Mouse (Mus musculus) E14TG2a.4 (cell line): Measurements from ENCODE around the gene 5330417C22Rik.

Experiments used
- H3K27me3 ChIP-seq: 2 replicates; pipeline ENCODE4 v1.6.1; 2014; ENCODE audit warnings: low read length, control low read depth; ENCODE audit not compliant: insufficient read depth
- H3K36me3 ChIP-seq: 2 replicates; pipeline ENCODE4 v1.6.1; 2014; ENCODE audit warnings: low read length, control low read depth; ENCODE audit not compliant: insufficient read depth
- H3K4me1 ChIP-seq: replicated peaks from 2 replicates; pipeline ENCODE4 v1.6.1; 2014; ENCODE audit warnings: low read depth, low read length, control low read depth
- H3K4me3 ChIP-seq: replicated peaks from 2 replicates; pipeline ENCODE4 v1.5.1; 2014; ENCODE audit warnings: mild to moderate bottlenecking, low read length
- H3K9me3 ChIP-seq: 2 replicates; pipeline ENCODE4 v1.6.1; 2014; ENCODE audit warnings: low read length, control low read depth
- CTCF ChIP-seq: conservative IDR thresholded peaks from 2 replicates; pipeline ENCODE4 v1.5.1; 2014; ENCODE audit warnings: low read length
- NANOG ChIP-seq: IDR thresholded peaks from 2 replicates; pipeline ENCODE4 v1.6.1; 2014; ENCODE audit warnings: borderline replicate concordance, low read length, mixed read lengths
- POU5F1 ChIP-seq: IDR thresholded peaks from 2 replicates; pipeline ENCODE4 v1.6.1; 2014; ENCODE audit warnings: low read length, borderline replicate concordance

Gene 5330417C22Rik

GRCm38 (mm10) chr3:108413634-108414360, 122.5 kb downstream of the 5330417C22Rik start:
- Histone ChIP-seq H3K36me3 (no peaks in the 10 kb centered on the region), H3K27me3 (peaks cover 84% of the 10 kb centered on the region), H3K4me3 (peak overlapping the region; percentile 85; the same call in 1 of the 2 replicates), H3K9me3 (no peaks in the 10 kb centered on the region), H3K4me1 (peaks cover 51% of the 10 kb centered on the region)
- TF ChIP-seq NANOG (no peak), CTCF (no peak), POU5F1 (no peak)

- Histone ChIP-seq H3K4me3 (no peak overlapping the region), H3K27me3 (peaks cover 83% of the 10 kb centered on the region), H3K4me1 (peaks cover 64% of the 10 kb centered on the region), H3K9me3 (no peaks in the 10 kb centered on the region), H3K36me3 (no peaks in the 10 kb centered on the region)
- TF ChIP-seq NANOG: no peak
These were observed 124.6 kb downstream of the 5330417C22Rik start for GRCm38 (mm10) chr3:108411754-108412121.

GRCm38 (mm10) chr3:108411026-108411753, 125.1 kb downstream of the 5330417C22Rik start:
- Histone ChIP-seq H3K27me3 (peaks cover 83% of the 10 kb centered on the region), H3K36me3 (no peaks in the 10 kb centered on the region), H3K9me3 (no peaks in the 10 kb centered on the region), H3K4me3 (no peak overlapping the region), H3K4me1 (peaks cover 70% of the 10 kb centered on the region)
- no peak for TF ChIP-seq POU5F1
- no peak for TF ChIP-seq CTCF

GRCm38 (mm10) chr3:108410359-108410714, 126.0 kb downstream of the 5330417C22Rik start:
- Histone ChIP-seq H3K36me3 (no peaks in the 10 kb centered on the region), H3K9me3 (no peaks in the 10 kb centered on the region), H3K4me3 (no peak overlapping the region), H3K4me1 (peaks cover 74% of the 10 kb centered on the region), H3K27me3 (peaks cover 86% of the 10 kb centered on the region)
- TF ChIP-seq CTCF (no peak), NANOG (no peak), POU5F1 (no peak)

- Histone ChIP-seq H3K27me3 (peaks cover 85% of the 10 kb centered on the region), H3K4me3 (no peak overlapping the region), H3K9me3 (no peaks in the 10 kb centered on the region), H3K4me1 (peaks cover 74% of the 10 kb centered on the region), H3K36me3 (no peaks in the 10 kb centered on the region)
- TF ChIP-seq CTCF: no peak
- TF ChIP-seq NANOG: no peak
These were observed 126.5 kb downstream of the 5330417C22Rik start for GRCm38 (mm10) chr3:108409656-108410358.

- H3K4me1 ChIP-seq: peaks cover 67% of the 10 kb centered on the region
- no peaks in the 10 kb centered on the region for H3K9me3 ChIP-seq
- H3K27me3 ChIP-seq: peaks cover 84% of the 10 kb centered on the region
- TF ChIP-seq NANOG (no peak), CTCF (no peak), POU5F1 (no peak)
- no peaks in the 10 kb centered on the region for H3K36me3 ChIP-seq
- no peak overlapping the region for H3K4me3 ChIP-seq
These were observed 127.8 kb downstream of the 5330417C22Rik start for GRCm38 (mm10) chr3:108408517-108409008.

GRCm38 (mm10) chr3:108406306-108406885, 129.9 kb downstream of the 5330417C22Rik start:
- peaks cover 68% of the 10 kb centered on the region for H3K4me1 ChIP-seq
- H3K27me3 ChIP-seq: peaks cover 78% of the 10 kb centered on the region
- TF ChIP-seq CTCF: no peak
- H3K4me3 ChIP-seq: peak overlapping the region; percentile 64
- no peaks in the 10 kb centered on the region for H3K36me3 ChIP-seq
- no peaks in the 10 kb centered on the region for H3K9me3 ChIP-seq
